Mouse (Mus musculus): ENCODE measurements around the gene Naaladl1.

DNA sequence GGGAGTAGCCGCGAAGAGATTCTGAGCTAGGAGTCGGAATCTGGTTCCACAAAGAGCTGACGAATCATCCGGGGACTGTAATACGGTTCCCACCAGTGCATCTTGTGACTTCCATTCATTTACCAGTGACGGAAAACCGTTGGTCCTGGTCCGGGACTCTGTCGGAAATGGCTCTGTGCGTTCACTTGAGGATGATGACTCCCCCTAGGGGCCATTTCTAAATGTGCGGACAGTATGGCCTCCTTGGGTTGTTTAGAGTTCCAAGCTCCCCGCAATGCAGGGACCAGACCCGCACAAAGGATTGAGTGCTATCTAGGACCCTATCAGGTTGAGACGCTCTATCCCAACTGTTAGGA, 35.8 kb downstream of the Naaladl1 start, which contains the start of gene Arl2:
- peak; percentile 45; the same call in 1 of the 2 replicates for TF ChIP-seq CTCF (IDR thresholded peaks at IDR 0.05; ENCODE audit: extremely low read depth, insufficient read depth, insufficient read length, insufficient replicate concordance)
- no peak for TF ChIP-seq POLR2A (IDR thresholded peaks at IDR 0.05; ENCODE audit: low read depth, low read length)

Data from spleen, adult 2 months (tissue).